9 mouse cellular contexts compared by ENCODE assay signal in the genomic region with DNA sequence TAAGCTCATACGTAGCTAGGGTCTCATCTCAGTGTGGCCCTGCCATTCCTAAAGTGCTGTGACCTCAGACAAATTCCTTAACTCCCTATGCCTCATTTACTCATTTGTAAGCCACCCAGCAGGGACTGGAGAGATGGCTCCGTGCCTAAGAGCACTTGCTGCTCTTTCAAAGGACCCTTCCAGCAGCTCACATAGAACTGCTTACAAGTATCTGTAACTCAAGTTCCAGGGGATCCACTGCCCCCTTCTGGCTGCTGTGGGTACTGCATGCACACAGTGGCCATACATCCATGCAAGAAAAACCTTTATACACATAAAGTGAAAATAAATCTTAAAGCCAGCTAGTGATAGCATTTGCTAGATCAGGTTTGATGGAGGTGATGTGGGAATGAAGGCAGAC. TPM values are rescaled to one million over a fixed set of nuclear protein-coding genes. Genes with fewer than 3 reads are reported as not detected.
DNase-seq lines count a peak whose midpoint lies in the region; ATAC-seq and TF ChIP-seq lines count a peak whose summit lies in the region.
"Had no signal": no experiment of that assay in that cellular context is flagged by ENCODE, and none has a peak within 500 bp of the region (broad histone marks: within the 10 kb centered on the region; RNA-seq: fewer than 3 reads in every experiment).

No protein-coding gene starts in this region.

- no peak overlapping the region for H3K27ac ChIP-seq in layer of hippocampus, adult 2 months
- H3K27ac ChIP-seq: neural tube, embryonic 12.5 days had no signal

- no peak overlapping the region for H3K4me3 ChIP-seq in layer of hippocampus, adult 2 months
- H3K4me3 ChIP-seq: neural tube, embryonic 12.5 days had no signal

- no peak for ATAC-seq in CD4-positive, CD25-positive, alpha-beta regulatory T cell, adult 4 months
- peak; percentile 55 for ATAC-seq in monocyte, adult 5-6 weeks (replicated peaks; ENCODE audit: insufficient number of reproducible peaks, low FRiP score, low TSS enrichment, poor library complexity, severe bottlenecking)

- TF ChIP-seq CTCF in layer of hippocampus, adult 2 months (conservative IDR thresholded peaks at IDR 0.05), result peak; percentile 81

- peak; percentile 84 for DNase-seq in CD4-positive, CD25-positive, alpha-beta regulatory T cell, adult 2 months (ENCODE audit: low read depth, low spot score)
- DNase-seq in layer of hippocampus, adult 2 months (ENCODE audit: low spot score in 2 of 2), result no peak
- no peak for DNase-seq in layer of hippocampus, adult 9-11 months
- DNase-seq in adrenal gland, postnatal 25 days, result peak; percentile 38
- DNase-seq in kidney, adult 9 months, result peak; percentile 55
- peak; percentile 72 to 79 for DNase-seq in thymus, postnatal 36 days

RNA-seq across cellular contexts. Expression of a gene that starts 28.6 kb away (rescaled TPM):
- polyA plus RNA-seq in CD4-positive, CD25-positive, alpha-beta regulatory T cell, adult 4 months (2017; shearing (Covaris generic)), result 1 to 10 TPM; 8.2 to 8.6 TPM
- 1 to 10 TPM; 2.6 to 3.6 TPM for total RNA-seq in layer of hippocampus, adult 2 months (2021)
- 6.1 and 7.4 TPM in 2 replicates for total RNA-seq in adrenal gland, postnatal 25 days (2021)
- 25.3 to 46.9 TPM (median 28.9 TPM) in 3 replicates for total RNA-seq in monocyte, adult 5-6 weeks (2017)

RNA-seq across cellular contexts. Expression of a gene that starts 48.0 kb away (rescaled TPM):
- 100 to 1,000 TPM; 110 to 129 TPM for polyA plus RNA-seq in CD4-positive, CD25-positive, alpha-beta regulatory T cell, adult 4 months (2017; shearing (Covaris generic))
- 100 to 1,000 TPM; 182 to 220 TPM for total RNA-seq in layer of hippocampus, adult 2 months (2021)
- 212 and 245 TPM in 2 replicates for total RNA-seq in adrenal gland, postnatal 25 days (2021)
- 79.3 to 105 TPM (median 82.5 TPM) in 3 replicates for total RNA-seq in monocyte, adult 5-6 weeks (2017)

RNA-seq across cellular contexts. Expression of a gene that starts 56.9 kb away (rescaled TPM):
- 1 to 10 TPM; 3.2 to 4.8 TPM for polyA plus RNA-seq in CD4-positive, CD25-positive, alpha-beta regulatory T cell, adult 4 months (2017; shearing (Covaris generic))
- total RNA-seq in layer of hippocampus, adult 2 months (2021), result 10 to 100 TPM; 12.7 to 14.3 TPM
- total RNA-seq in adrenal gland, postnatal 25 days (2021), result 35.7 and 43.8 TPM in 2 replicates
- total RNA-seq in monocyte, adult 5-6 weeks (2017), result 39.5 to 56.8 TPM (median 45.8 TPM) in 3 replicates

Comparison
In these comparisons a context has a peak if more than half of its experiments do, and no peak if none do; other contexts are left out.
1. DNase-seq: peak in CD4-positive, CD25-positive, alpha-beta regulatory T cell, adult 2 months (single experiment), adrenal gland, postnatal 25 days (single experiment), kidney, adult 9 months (single experiment) and thymus, postnatal 36 days (2 of 2); none in layer of hippocampus, adult 2 months (0 of 2) and layer of hippocampus, adult 9-11 months (single experiment).